Mouse (Mus musculus) c-Kit-positive CD71-negative TER-119-negative erythroid progenitor cells, embryonic 14.5 days (primary cell): Measurements from ENCODE around the gene Pik3cb.

Experiments
- DNase-seq: peaks from one replicate; pipeline ENCODE4 v3.0.0-alpha.2; 2013; ENCODE audit warnings: low read depth

Gene Pik3cb

GRCm38 (mm10) chr9:99146855-99147735 lies 6.7 kb upstream of the Pik3cb start:
- no peak for DNase-seq

GRCm38 (mm10) chr9:99145756-99146155 lies 5.3 kb upstream of the Pik3cb start:
- DNase-seq = no peak

- DNase-seq = no peak
Observed at GRCm38 (mm10) chr9:99144416-99144989, 4.1 kb upstream of the Pik3cb start.

GRCm38 (mm10) chr9:99141618-99142017 lies 1.2 kb upstream of the Pik3cb start:
- DNase-seq = no peak

- DNase-seq = no peak
Observed at GRCm38 (mm10) chr9:99141171-99141570, 750 bp upstream of the Pik3cb start.

GRCm38 (mm10) chr9:99139194-99140023 lies 1.0 kb downstream of the Pik3cb start:
- DNase-seq = no peak

- DNase-seq = no peak
Observed at GRCm38 (mm10) chr9:99137301-99137700, 3.1 kb downstream of the Pik3cb start.

- no peak for DNase-seq
Observed at GRCm38 (mm10) chr9:99131951-99132470, 8.4 kb downstream of the Pik3cb start.

- DNase-seq = no peak
Observed at GRCm38 (mm10) chr9:99131119-99131518, 9.3 kb downstream of the Pik3cb start.

- DNase-seq = no peak
Observed at GRCm38 (mm10) chr9:99127578-99127977, 12.8 kb downstream of the Pik3cb start.

GRCm38 (mm10) chr9:99122749-99123148 lies 17.7 kb downstream of the Pik3cb start:
- no peak for DNase-seq

GRCm38 (mm10) chr9:99112409-99112808 lies 28.0 kb downstream of the Pik3cb start:
- no peak for DNase-seq

- DNase-seq = no peak
Observed at GRCm38 (mm10) chr9:99111085-99111484, 29.3 kb downstream of the Pik3cb start.

- no peak for DNase-seq
Observed at GRCm38 (mm10) chr9:99110213-99110612, 30.2 kb downstream of the Pik3cb start.

- no peak for DNase-seq
Observed at GRCm38 (mm10) chr9:99109585-99109984, 30.8 kb downstream of the Pik3cb start.

GRCm38 (mm10) chr9:99104449-99104848 lies 36.0 kb downstream of the Pik3cb start:
- DNase-seq = no peak

- no peak for DNase-seq
Observed at GRCm38 (mm10) chr9:99103865-99104264, 36.6 kb downstream of the Pik3cb start.

- DNase-seq = no peak
Observed at GRCm38 (mm10) chr9:99098482-99099129, 41.8 kb downstream of the Pik3cb start.

GRCm38 (mm10) chr9:99097668-99098067 lies 42.8 kb downstream of the Pik3cb start:
- DNase-seq = no peak

GRCm38 (mm10) chr9:99095192-99095591 lies 45.2 kb downstream of the Pik3cb start:
- DNase-seq = no peak

- DNase-seq = no peak
Observed at GRCm38 (mm10) chr9:99090546-99090945, 49.9 kb downstream of the Pik3cb start.

GRCm38 (mm10) chr9:99089904-99090303 lies 50.5 kb downstream of the Pik3cb start:
- no peak for DNase-seq
